Mouse (Mus musculus) bone marrow macrophage, adult 2 months (primary cell): ENCODE measurements around the gene Zp1.

Experiments used
- CTCF ChIP-seq: IDR thresholded peaks from 2 replicates; pipeline ENCODE4 v1.5.1; 2012; ENCODE audit warnings: low read depth, mild to moderate bottlenecking, low read length, moderate library complexity
- POLR2A ChIP-seq: IDR thresholded peaks from 2 replicates; pipeline ENCODE4 v1.6.1; 2012; ENCODE audit warnings: mild to moderate bottlenecking, low read depth, low read length, borderline replicate concordance

DNA sequence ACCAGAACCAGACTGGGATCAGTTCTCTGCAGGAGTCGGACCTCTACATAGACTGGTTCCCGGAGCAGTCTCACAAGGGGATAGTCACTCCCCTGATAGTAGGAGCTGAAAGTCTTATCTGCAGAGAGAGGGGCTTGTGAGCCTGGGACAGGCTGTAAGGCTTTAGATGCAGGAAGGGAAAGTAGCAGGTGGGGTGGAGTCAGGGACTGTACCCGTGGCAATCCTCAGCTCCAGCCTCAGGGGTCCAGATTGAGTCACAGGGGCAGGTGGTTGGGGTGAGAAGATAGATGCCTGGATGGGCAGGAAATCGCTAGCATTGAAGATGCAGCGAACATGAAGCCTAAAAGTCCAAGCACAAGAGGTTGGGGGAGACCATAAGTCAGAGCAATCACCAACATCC is 3.9 kb downstream of the Zp1 start:
- no peak for TF ChIP-seq CTCF
- no peak for TF ChIP-seq POLR2A
